ENCODE assay signal across 8 mouse cellular contexts in genomic region chr1:36088367-36088766, GRCm38 (mm10). TPM values are rescaled to one million over a fixed set of nuclear protein-coding genes. Genes with fewer than 3 reads are reported as not detected.
A peak's percentile ranks its signal among the peaks of the same experiment; 100 is the strongest.
DNase-seq lines count a peak whose midpoint lies in the region; ATAC-seq and TF ChIP-seq lines count a peak whose summit lies in the region.

No protein-coding gene starts in this region.

- dilution Hi-C loops in CH12.LX (cut with MboI; ENCODE audit: extremely low pct_ligation_motif_present, extremely low pct_unique_long_range_greater_than_20kb, low sequenced_read_pairs) = no loop called here

- ATAC-seq in forebrain, postnatal 0 days = peak; percentile 17
- ATAC-seq in liver, embryonic 11.5 days (replicated peaks; ENCODE audit: low FRiP score) = no peak

- no peak overlapping the region for H3K9ac ChIP-seq in CH12.LX (ENCODE audit: insufficient read depth, low read depth)
- H3K9ac ChIP-seq in forebrain, postnatal 0 days = no peak overlapping the region
- H3K9ac ChIP-seq in liver, embryonic 11.5 days (ENCODE audit: low read depth, low read length) = peak overlapping the region; percentile 17

- no peaks in the 10 kb centered on the region for H3K9me3 ChIP-seq in CH12.LX (replicated peaks; ENCODE audit: low read length)
- no peaks in the 10 kb centered on the region for H3K9me3 ChIP-seq in forebrain, postnatal 0 days (ENCODE audit: low read length)
- no peaks in the 10 kb centered on the region for H3K9me3 ChIP-seq in liver, embryonic 11.5 days (ENCODE audit: control insufficient read depth, low read length)

- peaks cover 35% of the 10 kb centered on the region for H3K4me1 ChIP-seq in cerebellum, adult 2 months (ENCODE audit: control insufficient read depth, insufficient read depth, low read length)
- H3K4me1 ChIP-seq in CH12.LX (ENCODE audit: control insufficient read depth in 1 of 2, insufficient read depth in 2 of 2) = peaks cover 23 to 60% of the 10 kb centered on the region in 2 experiments
- peaks cover 5% of the 10 kb centered on the region for H3K4me1 ChIP-seq in forebrain, postnatal 0 days (ENCODE audit: insufficient read depth)
- H3K4me1 ChIP-seq in liver, embryonic 11.5 days (replicated peaks; ENCODE audit: control insufficient read depth, insufficient read depth, low read length) = peaks cover 46% of the 10 kb centered on the region

- no peak for TF ChIP-seq POLR2A in cerebellum, adult 2 months (IDR thresholded peaks at IDR 0.05; ENCODE audit: borderline replicate concordance, insufficient read depth, low read length)
- no peak for TF ChIP-seq POLR2A in CH12.LX (IDR thresholded peaks at IDR 0.05; ENCODE audit: low read depth, low read length)

- WGBS in cerebellum, adult 2 months = 27% methylated on average over 4 of the region's 4 CpGs
- 49% methylated on average over 4 of the region's 4 CpGs for WGBS in forebrain, postnatal 0 days
- 69% methylated on average over 4 of the region's 4 CpGs for WGBS in liver, embryonic 11.5 days

- H3K36me3 ChIP-seq in CH12.LX (replicated peaks in 1 of 2; ENCODE audit: control insufficient read depth in 1 of 2, insufficient read depth in 1 of 2, low read length in 1 of 2) = peaks cover 13 to 80% of the 10 kb centered on the region in 2 experiments
- 0 out of 2 replicates have a peak, but pooled peaks cover 3% of the 10 kb centered on the region for H3K36me3 ChIP-seq in forebrain, postnatal 0 days (ENCODE audit: insufficient read depth)
- peaks cover 25% of the 10 kb centered on the region for H3K36me3 ChIP-seq in liver, embryonic 11.5 days (ENCODE audit: control insufficient read depth, insufficient read depth, low read length)

- no peak overlapping the region for H3K4me2 ChIP-seq in CH12.LX (ENCODE audit: insufficient read depth, low read depth, poor library complexity, severe bottlenecking)
- no peak overlapping the region for H3K4me2 ChIP-seq in forebrain, postnatal 0 days (ENCODE audit: low read depth)
- peak overlapping the region; percentile 1; the same call in 1 of the 2 replicates for H3K4me2 ChIP-seq in liver, embryonic 11.5 days

- H3K4me3 ChIP-seq in cerebellum, adult 2 months (replicated peaks; ENCODE audit: insufficient read depth, low read depth, low read length) = no peak overlapping the region
- H3K4me3 ChIP-seq in CH12.LX (replicated peaks in 1 of 3; ENCODE audit: low read depth in 2 of 3, low read length in 2 of 3, poor library complexity in 1 of 3) = no peak overlapping the region
- no peak overlapping the region for H3K4me3 ChIP-seq in forebrain, postnatal 0 days (ENCODE audit: low read depth, low read length)
- no peak overlapping the region for H3K4me3 ChIP-seq in liver, embryonic 11.5 days (ENCODE audit: low read depth, low read length)

- no peaks in the 10 kb centered on the region; the same call in 1 of the 2 replicates for H3K79me2 ChIP-seq in CH12.LX (replicated peaks; ENCODE audit: control insufficient read depth, extremely low read depth, insufficient read depth, poor library complexity, severe bottlenecking)

- TF ChIP-seq EP300 in CH12.LX (IDR thresholded peaks at IDR 0.05; ENCODE audit: low read length) = no peak

- no peak for TF ChIP-seq RAD21 in CH12.LX (IDR thresholded peaks at IDR 0.05; ENCODE audit: low read depth, low read length)

- peak; percentile 49 to 55 for DNase-seq in cerebellum, adult 2 months
- no peak for DNase-seq in cerebellum, postnatal 4 days (ENCODE audit: low spot score in 2 of 2)
- DNase-seq in CH12.LX (ENCODE audit: extremely low read depth) = peak; percentile 53
- no peak for DNase-seq in forebrain, postnatal 0 days
- DNase-seq in liver, embryonic 11.5 days (ENCODE audit: low spot score) = no peak
- peak; percentile 56 to 66 for DNase-seq in thymus, postnatal 10 days (ENCODE audit: low spot score in 2 of 2)
- DNase-seq in right cerebral cortex, postnatal 36 days (ENCODE audit: low spot score in 2 of 2) = no peak
- DNase-seq in adrenal gland, adult 8-10 months = no peak

- H3K27me3 ChIP-seq in cerebellum, adult 2 months (ENCODE audit: control insufficient read depth, insufficient read depth, low read length) = no peaks in the 10 kb centered on the region
- no peaks in the 10 kb centered on the region for H3K27me3 ChIP-seq in CH12.LX (replicated peaks)
- H3K27me3 ChIP-seq in forebrain, postnatal 0 days (ENCODE audit: insufficient read depth, low read length) = no peaks in the 10 kb centered on the region
- no peaks in the 10 kb centered on the region for H3K27me3 ChIP-seq in liver, embryonic 11.5 days (replicated peaks; ENCODE audit: control insufficient read depth, insufficient read depth, low read length)

- in situ Hi-C loops in CH12.LX (cut with MboI; ENCODE audit: low pct_ligation_motif_present, low pct_unique_long_range_greater_than_20kb, low sequenced_read_pairs) = no loop called here

- TF ChIP-seq CTCF in cerebellum, adult 2 months (IDR thresholded peaks at IDR 0.05; ENCODE audit: borderline replicate concordance, insufficient read depth, low read depth, low read length) = no peak
- TF ChIP-seq CTCF in CH12.LX (conservative IDR thresholded peaks at IDR 0.05 in 1 of 2, IDR thresholded peaks at IDR 0.05 in 1 of 2; ENCODE audit: low read depth in 2 of 2, low read length in 2 of 2) = no peak
- no peak for TF ChIP-seq CTCF in forebrain, postnatal 0 days (IDR thresholded peaks at IDR 0.05; ENCODE audit: low read depth)

- H3K27ac ChIP-seq in cerebellum, adult 2 months (ENCODE audit: insufficient read depth, low read length) = no peak overlapping the region
- peak overlapping the region; percentile 47; the same call in 1 of the 2 replicates for H3K27ac ChIP-seq in CH12.LX (ENCODE audit: insufficient read depth, low read depth)
- no peak overlapping the region for H3K27ac ChIP-seq in forebrain, postnatal 0 days (ENCODE audit: low read depth, low read length)
- H3K27ac ChIP-seq in liver, embryonic 11.5 days (ENCODE audit: low read depth, low read length) = peak overlapping the region; percentile 23

TF ChIP-seq in CH12.LX, 34 proteins besides CTCF, POLR2A, EP300 and RAD21:
- TF ChIP-seq CHD2 (IDR thresholded peaks at IDR 0.05; ENCODE audit: low read length) = no peak
- peak; percentile 29; the same call in 1 of the 2 replicates for TF ChIP-seq TCF12 (IDR thresholded peaks at IDR 0.05; ENCODE audit: low read depth, low read length)
- no peak for TF ChIP-seq MXI1 (IDR thresholded peaks at IDR 0.05; ENCODE audit: low read depth, low read length)
- TF ChIP-seq GABPA (IDR thresholded peaks at IDR 0.05; ENCODE audit: insufficient replicate concordance, low read depth, low read length) = no peak
- TF ChIP-seq MEF2A (IDR thresholded peaks at IDR 0.05; ENCODE audit: borderline replicate concordance, low read depth, low read length) = no peak

RNA-seq across cellular contexts. Expression of gene Hs6st1, which starts 20.2 kb away (rescaled TPM):
- 69.8 and 70.5 TPM in 2 replicates for polyA plus RNA-seq in cerebellum, adult 2 months (2012; rRNA removed)
- 14.0 and 17.7 TPM in 2 replicates for total RNA-seq in CH12.LX (2012; rRNA removed)
- total RNA-seq in CH12.LX (2014; rRNA removed) = 8.2 and 9.1 TPM in 2 replicates
- 18.1 and 18.6 TPM in 2 replicates for polyA plus RNA-seq in CH12.LX (2012; ENCODE audit: insufficient read length, low read depth)
- total RNA-seq in forebrain, postnatal 0 days (2014; rRNA removed) = 52.5 and 61.1 TPM in 2 replicates
- polyA plus RNA-seq in forebrain, postnatal 0 days (2015; fragmentation: Nextera tagmentation; extraction: Ambion mirVana) = 13.9 and 16.6 TPM in 2 replicates
- polyA plus RNA-seq in liver, embryonic 11.5 days (2014; fragmentation: Nextera tagmentation; extraction: Ambion mirVana) = 11.1 and 15.0 TPM in 2 replicates
- total RNA-seq in adrenal gland, adult 8-10 months (2022) = 100 to 1,000 TPM in 2 of 4 experiments, 10 to 100 TPM in 2; 70.2 to 122 (median 96.6) TPM

Comparison
In these comparisons a context has a peak if more than half of its experiments do, and no peak if none do; other contexts are left out.
1. DNase-seq: peak in cerebellum, adult 2 months (2 of 2), CH12.LX (single experiment) and thymus, postnatal 10 days (2 of 2); none in cerebellum, postnatal 4 days (0 of 2), forebrain, postnatal 0 days (single experiment), liver, embryonic 11.5 days (single experiment), right cerebral cortex, postnatal 36 days (0 of 2) and adrenal gland, adult 8-10 months (single experiment).
2. H3K27ac ChIP-seq: peak in CH12.LX (single experiment) and liver, embryonic 11.5 days (single experiment); none in cerebellum, adult 2 months (single experiment) and forebrain, postnatal 0 days (single experiment).